Mouse (Mus musculus) neural tube, embryonic 15.5 days (tissue): ENCODE results near the gene Ndufb3. TPM values are rescaled to one million over a fixed set of nuclear protein-coding genes. Genes with fewer than 3 reads are reported as not detected.
"Not testable (repeated sequence)": the region's sequence is repeated elsewhere in the genome, so short reads cannot be mapped to it uniquely, and the experiment has no call there.

Source experiments
- ATAC-seq: fragments of 200-750 bp; cut with Nextera tagmentation; 2 replicates; pipeline ENCODE4 v1.8.0; 2017; ENCODE audit warnings: mild to moderate bottlenecking, moderate TSS enrichment, moderate library complexity; ENCODE audit not compliant: low FRiP score
- H3K27ac ChIP-seq: fragments of 300-500 bp; sonication (generic); replicated peaks from 2 replicates; pipeline ENCODE4 v1.5.1; 2015; ENCODE audit warnings: mild to moderate bottlenecking, inconsistent platforms
- H3K27me3 ChIP-seq: fragments of 300-500 bp; sonication (generic); replicated peaks from 2 replicates; pipeline ENCODE4 v1.6.1; 2015; ENCODE audit warnings: inconsistent platforms
- H3K36me3 ChIP-seq: fragments of 300-500 bp; sonication (generic); 2 replicates; pipeline ENCODE4 v1.6.1; 2015; ENCODE audit warnings: inconsistent platforms
- H3K4me1 ChIP-seq: fragments of 300-500 bp; sonication (generic); 2 replicates; pipeline ENCODE4 v1.6.1; 2015; ENCODE audit warnings: inconsistent platforms
- H3K4me2 ChIP-seq: fragments of 300-500 bp; sonication (generic); 2 replicates; pipeline ENCODE4 v1.6.1; 2015; ENCODE audit warnings: inconsistent platforms, mild to moderate bottlenecking, moderate library complexity
- H3K4me3 ChIP-seq: fragments of 300-500 bp; sonication (generic); replicated peaks from 2 replicates; pipeline ENCODE4 v1.5.1; 2015; ENCODE audit warnings: mild to moderate bottlenecking, inconsistent platforms
- H3K9ac ChIP-seq: fragments of 300-500 bp; sonication (generic); replicated peaks from 2 replicates; pipeline ENCODE4 v1.6.1; 2015; ENCODE audit warnings: mild to moderate bottlenecking, inconsistent platforms
- H3K9me3 ChIP-seq: fragments of 300-500 bp; sonication (generic); replicated peaks from 2 replicates; pipeline ENCODE4 v1.6.1; 2016; ENCODE audit warnings: inconsistent platforms
- WGBS: fragments of 180-500 bp; shearing (Covaris S2); methylation state at CpG from one replicate; pipeline ENCODE4 v1.1.7; 2015; ENCODE audit warnings: mixed read lengths; 5-methylcytosine and 5-hydroxymethylcytosine counted together
- polyA plus RNA-seq: library from polyadenylated mRNA; unstranded; fragments of >200 nt; fragmentation: Nextera tagmentation; extraction: Ambion mirVana; gene quantifications from 2 replicates; pipeline ENCODE4 v1.2.1, GENCODE M21; 2015

The Ndufb3 gene
- 206 and 217 TPM in 2 replicates for polyA plus RNA-seq

GRCm38 (mm10) chr1:58586171-58586997, at the start of gene Ndufb3, which contains the start of gene Fam126b:
Ndufb3 (plus strand) TSS chr1:58586384.
Fam126b (minus strand) TSS chr1:58586323.
- Histone ChIP-seq H3K4me1 (peaks cover 17% of the 10 kb centered on the region), H3K36me3 (peaks cover 5% of the 10 kb centered on the region), H3K4me3 (peak within 1 kb of the TSS; percentile 84), H3K27ac (peak within 1 kb of the TSS; percentile 88), H3K9ac (peak within 1 kb of the TSS; percentile 92), H3K4me2 (peak within 1 kb of the TSS; percentile 81), H3K9me3 (no peaks in the 10 kb centered on the region), H3K27me3 (no peaks in the 10 kb centered on the region)
- ATAC-seq: peak; percentile 100
- WGBS: under 1% methylated on average over 41 of the region's 41 CpGs

- Histone ChIP-seq H3K9me3 (no peaks in the 10 kb centered on the region), H3K36me3 (peaks cover 64% of the 10 kb centered on the region), H3K27ac (no peak overlapping the region), H3K4me1 (no peaks in the 10 kb centered on the region), H3K4me3 (no peak overlapping the region), H3K9ac (no peak overlapping the region), H3K4me2 (no peak overlapping the region), H3K27me3 (no peaks in the 10 kb centered on the region)
- no peak for ATAC-seq
- WGBS: 87% methylated on average over 1 of the region's 1 CpGs
Measured at GRCm38 (mm10) chr1:58541386-58541785, 44.8 kb upstream of the Ndufb3 start.

GRCm38 (mm10) chr1:58560370-58560769, 25.8 kb upstream of the Ndufb3 start:
- H3K4me1 ChIP-seq, H3K9ac ChIP-seq, ATAC-seq, H3K4me2 ChIP-seq, H3K27me3 ChIP-seq, H3K9me3 ChIP-seq, H3K27ac ChIP-seq, H3K4me3 ChIP-seq: not testable (repeated sequence)
- WGBS: 92% methylated on average over 6 of the region's 6 CpGs
- H3K36me3 ChIP-seq: peaks cover 31% of the 10 kb centered on the region

- peaks cover 24% of the 10 kb centered on the region for H3K36me3 ChIP-seq
- H3K9me3 ChIP-seq: no peaks in the 10 kb centered on the region
- no peaks in the 10 kb centered on the region for H3K4me1 ChIP-seq
- no peak overlapping the region for H3K4me2 ChIP-seq
- WGBS: 97% methylated on average over 1 of the region's 1 CpGs
- H3K9ac ChIP-seq: no peak overlapping the region
- no peak overlapping the region for H3K4me3 ChIP-seq
- H3K27me3 ChIP-seq: no peaks in the 10 kb centered on the region
- ATAC-seq: no peak
- H3K27ac ChIP-seq: no peak overlapping the region
Measured at GRCm38 (mm10) chr1:58562455-58562854, 23.7 kb upstream of the Ndufb3 start.

- Histone ChIP-seq H3K4me3 (no peak overlapping the region), H3K4me2 (no peak overlapping the region), H3K27me3 (no peaks in the 10 kb centered on the region), H3K9ac (no peak overlapping the region), H3K27ac (no peak overlapping the region), H3K9me3 (no peaks in the 10 kb centered on the region), H3K36me3 (peaks cover 18% of the 10 kb centered on the region), H3K4me1 (no peaks in the 10 kb centered on the region)
- 95% methylated on average over 5 of the region's 5 CpGs for WGBS
- no peak for ATAC-seq
Measured at GRCm38 (mm10) chr1:58564981-58565380, 21.2 kb upstream of the Ndufb3 start.

GRCm38 (mm10) chr1:58566621-58567020, 19.6 kb upstream of the Ndufb3 start:
- H3K9me3 ChIP-seq: no peaks in the 10 kb centered on the region
- no peaks in the 10 kb centered on the region for H3K4me1 ChIP-seq
- peaks cover 16% of the 10 kb centered on the region for H3K36me3 ChIP-seq
- no peak overlapping the region for H3K4me3 ChIP-seq
- no peak overlapping the region for H3K9ac ChIP-seq
- ATAC-seq: no peak
- H3K27me3 ChIP-seq: no peaks in the 10 kb centered on the region
- H3K27ac ChIP-seq: no peak overlapping the region
- H3K4me2 ChIP-seq: no peak overlapping the region

GRCm38 (mm10) chr1:58568456-58569130, 17.6 kb upstream of the Ndufb3 start:
- ATAC-seq: no peak
- H3K9ac ChIP-seq: no peak overlapping the region
- no peak overlapping the region for H3K4me3 ChIP-seq
- H3K4me1 ChIP-seq: no peaks in the 10 kb centered on the region
- H3K4me2 ChIP-seq: no peak overlapping the region
- no peak overlapping the region for H3K27ac ChIP-seq
- no peaks in the 10 kb centered on the region for H3K27me3 ChIP-seq
- H3K9me3 ChIP-seq: no peaks in the 10 kb centered on the region
- H3K36me3 ChIP-seq: peaks cover 11% of the 10 kb centered on the region; the same call in 1 of the 2 replicates

GRCm38 (mm10) chr1:58570437-58570836, 15.7 kb upstream of the Ndufb3 start:
- Histone ChIP-seq H3K27me3 (no peaks in the 10 kb centered on the region), H3K4me1 (no peaks in the 10 kb centered on the region), H3K4me3 (no peak overlapping the region), H3K36me3 (no peaks in the 10 kb centered on the region), H3K9ac (no peak overlapping the region), H3K4me2 (no peak overlapping the region), H3K9me3 (no peaks in the 10 kb centered on the region), H3K27ac (no peak overlapping the region)
- 40% methylated on average over 4 of the region's 4 CpGs for WGBS
- no peak for ATAC-seq

GRCm38 (mm10) chr1:58579179-58579578, 7.0 kb upstream of the Ndufb3 start:
- WGBS: 88% methylated on average over 2 of the region's 2 CpGs
- 0 out of 2 replicates have a peak, but pooled peaks cover 3% of the 10 kb centered on the region for H3K4me1 ChIP-seq
- H3K4me3 ChIP-seq: no peak overlapping the region

GRCm38 (mm10) chr1:58582611-58583010, 3.6 kb upstream of the Ndufb3 start:
- no peak overlapping the region for H3K4me3 ChIP-seq
- H3K27ac ChIP-seq: no peak overlapping the region
- WGBS: 73% methylated on average over 1 of the region's 1 CpGs
- H3K27me3 ChIP-seq: no peaks in the 10 kb centered on the region
- no peak overlapping the region for H3K9ac ChIP-seq
- H3K36me3 ChIP-seq: no peaks in the 10 kb centered on the region
- H3K4me1 ChIP-seq: peaks cover 17% of the 10 kb centered on the region
- H3K9me3 ChIP-seq: no peaks in the 10 kb centered on the region
- no peak for ATAC-seq
- no peak overlapping the region for H3K4me2 ChIP-seq

More at GRCm38 (mm10) chr1:58579179-58579578, 7.0 kb upstream of the Ndufb3 start:
- Histone ChIP-seq H3K4me2 (no peak overlapping the region), H3K9ac (no peak overlapping the region), H3K27me3 (no peaks in the 10 kb centered on the region), H3K36me3 (no peaks in the 10 kb centered on the region), H3K27ac (no peak overlapping the region), H3K9me3 (no peaks in the 10 kb centered on the region)
- no peak for ATAC-seq

- no peak overlapping the region for H3K4me2 ChIP-seq
Measured at GRCm38 (mm10) chr1:58584271-58584670, 1.9 kb upstream of the Ndufb3 start.

More at GRCm38 (mm10) chr1:58584271-58584670, 1.9 kb upstream of the Ndufb3 start:
- ATAC-seq: no peak
- H3K4me3 ChIP-seq: no peak overlapping the region
- peaks cover 17% of the 10 kb centered on the region for H3K4me1 ChIP-seq
- no peaks in the 10 kb centered on the region for H3K9me3 ChIP-seq
- H3K27ac ChIP-seq: no peak overlapping the region
- H3K36me3 ChIP-seq: no peaks in the 10 kb centered on the region
- no peaks in the 10 kb centered on the region for H3K27me3 ChIP-seq
- no peak overlapping the region for H3K9ac ChIP-seq
- 83% methylated on average over 1 of the region's 1 CpGs for WGBS
